ENCODE assay signal across 23 mouse cellular contexts in the genomic region with DNA sequence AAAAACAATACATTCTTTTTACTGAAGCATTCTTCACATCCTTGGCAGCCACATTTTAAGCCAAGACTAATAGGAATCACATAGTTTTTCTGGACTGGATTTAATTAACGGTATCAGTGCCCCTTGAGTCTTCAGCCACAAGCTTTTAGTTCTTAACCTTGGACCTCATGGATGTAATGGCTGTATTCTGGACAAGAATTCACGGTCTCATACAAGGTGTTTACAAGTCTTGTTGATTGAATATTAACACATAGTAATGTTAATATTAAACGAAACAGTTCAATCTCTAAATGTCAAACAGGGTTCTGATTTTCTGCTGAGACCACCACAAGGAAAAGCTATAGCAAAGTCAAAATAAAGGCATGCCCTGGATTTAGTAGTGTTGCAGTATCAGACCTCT. TPM values are rescaled to one million over a fixed set of nuclear protein-coding genes. Genes with fewer than 3 reads are reported as not detected.
"Had no signal": no experiment of that assay in that cellular context is flagged by ENCODE, and none has a peak within 500 bp of the region (broad histone marks: within the 10 kb centered on the region; RNA-seq: fewer than 3 reads in every experiment).

No protein-coding gene starts in this region.

- H3K4me2 ChIP-seq: neural tube, embryonic 13.5 days; neural tube, embryonic 15.5 days; stomach, embryonic 15.5 days had no signal

- H3K27ac ChIP-seq: neural tube, embryonic 13.5 days; neural tube, embryonic 15.5 days; stomach, embryonic 15.5 days; stomach, postnatal 0 days had no signal

- H3K27me3 ChIP-seq: neural tube, embryonic 13.5 days; neural tube, embryonic 15.5 days; stomach, embryonic 15.5 days had no signal

- H3K4me3 ChIP-seq: neural tube, embryonic 13.5 days; neural tube, embryonic 15.5 days; stomach, embryonic 15.5 days had no signal

- H3K9ac ChIP-seq: neural tube, embryonic 13.5 days; neural tube, embryonic 15.5 days; stomach, embryonic 15.5 days had no signal

- H3K4me1 ChIP-seq: neural tube, embryonic 13.5 days; neural tube, embryonic 15.5 days; stomach, embryonic 15.5 days had no signal

- H3K9me3 ChIP-seq: neural tube, embryonic 13.5 days; neural tube, embryonic 15.5 days; stomach, embryonic 15.5 days had no signal

- H3K36me3 ChIP-seq: neural tube, embryonic 13.5 days; neural tube, embryonic 15.5 days; stomach, embryonic 15.5 days had no signal

- DNase-seq: retina, postnatal 1 day; right cerebral cortex, adult 18-20 months; right cerebral cortex, postnatal 14 days; right cerebral cortex, postnatal 25 days; right cerebral cortex, postnatal 4 days; spleen, adult 18-20 months; thymus, adult 18-20 months; thymus, adult 2 months; thymus, postnatal 14 days; thymus, postnatal 25 days; thymus, postnatal 36 days; thymus, postnatal 4 days had no signal

RNA-seq across cellular contexts. Expression of gene Slc5a12, which starts 4.8 kb away (rescaled TPM):
- polyA plus RNA-seq: neural tube, embryonic 13.5 days; neural tube, embryonic 14.5 days; neural tube, embryonic 15.5 days; spleen, adult 2 months; stomach, embryonic 14.5 days; stomach, embryonic 15.5 days; stomach, embryonic 16.5 days; stomach, postnatal 0 days; testis, adult 2 months; thymus, adult 2 months; thymus, postnatal 0 days; urinary bladder, adult 2 months had no signal
